Mouse (Mus musculus) liver, adult 2 months (tissue): Measurements from ENCODE around the gene Nell2. TPM values are rescaled to one million over a fixed set of nuclear protein-coding genes. Genes with fewer than 3 reads are reported as not detected.

Experiments
- DNase-seq: peaks from one replicate; pipeline ENCODE4 v3.0.0-alpha.2; 2011; ENCODE audit warnings: low read depth, low spot score; ENCODE audit errors: extremely low read depth
- H3K27ac ChIP-seq: fragments of 200-500 bp; replicated peaks from 2 replicates; pipeline ENCODE4 v1.5.1; 2012; ENCODE audit warnings: low read depth, mild to moderate bottlenecking, control low read depth, inconsistent platforms, low read length; ENCODE audit not compliant: insufficient read depth
- H3K27me3 ChIP-seq: fragments of 200-500 bp; 2 replicates; pipeline ENCODE4 v1.6.1; 2012; ENCODE audit warnings: mild to moderate bottlenecking, moderate library complexity, low read length, inconsistent platforms; ENCODE audit not compliant: control insufficient read depth, insufficient read depth
- H3K36me3 ChIP-seq: fragments of 200-500 bp; 2 replicates; pipeline ENCODE4 v1.6.1; 2012; ENCODE audit warnings: low read length, inconsistent platforms; ENCODE audit not compliant: control insufficient read depth, insufficient read depth
- H3K4me1 ChIP-seq: fragments of 200-500 bp; 2 replicates; pipeline ENCODE4 v1.6.1; 2011; ENCODE audit warnings: low read length; ENCODE audit not compliant: control insufficient read depth, insufficient read depth
- H3K4me3 ChIP-seq: fragments of 200-500 bp; 2 replicates; pipeline ENCODE4 v1.5.1; 2011; ENCODE audit warnings: low read depth, mild to moderate bottlenecking, control low read depth, low read length, moderate library complexity; ENCODE audit not compliant: insufficient read depth
- H3K79me2 ChIP-seq: fragments of 200-500 bp; 2 replicates; pipeline ENCODE4 v1.6.1; 2012; ENCODE audit warnings: inconsistent platforms, mild to moderate bottlenecking, low read length, moderate library complexity; ENCODE audit not compliant: control insufficient read depth, insufficient read depth
- H3K9ac ChIP-seq: fragments of 200-500 bp; 2 replicates; pipeline ENCODE4 v1.6.1; 2012; ENCODE audit warnings: low read depth, mild to moderate bottlenecking, control low read depth, inconsistent platforms, low read length
- CTCF ChIP-seq: fragments of 200-500 bp; IDR thresholded peaks from 2 replicates; pipeline ENCODE4 v1.5.1; 2011; ENCODE audit warnings: low read depth, low read length, control low read depth
- POLR2A ChIP-seq: fragments of 200-500 bp; IDR thresholded peaks from 2 replicates; pipeline ENCODE4 v1.6.1; 2011; ENCODE audit warnings: low read length, control low read depth; ENCODE audit not compliant: insufficient read depth; ENCODE audit errors: extremely low read depth
- WGBS: fragments of 180-500 bp; shearing (Covaris S2); methylation state at CpG from one replicate; pipeline ENCODE4 v1.1.7; 2018; 5-methylcytosine and 5-hydroxymethylcytosine counted together
- polyA plus RNA-seq: library from polyadenylated mRNA; depleted of rRNA; stranded (reverse); fragments of >200 nt; gene quantifications from 2 replicates; pipeline ENCODE4 v1.2.3, GENCODE M21; 2012; rRNA removed
- total RNA-seq: library from RNA; depleted of rRNA; stranded (reverse); fragments of >200 nt; gene quantifications from 2 replicates; pipeline ENCODE4 v1.2.3, GENCODE M21; 2014; rRNA removed

Gene Nell2
- total and polyA plus RNA-seq, 2 experiments, result not detected

DNA sequence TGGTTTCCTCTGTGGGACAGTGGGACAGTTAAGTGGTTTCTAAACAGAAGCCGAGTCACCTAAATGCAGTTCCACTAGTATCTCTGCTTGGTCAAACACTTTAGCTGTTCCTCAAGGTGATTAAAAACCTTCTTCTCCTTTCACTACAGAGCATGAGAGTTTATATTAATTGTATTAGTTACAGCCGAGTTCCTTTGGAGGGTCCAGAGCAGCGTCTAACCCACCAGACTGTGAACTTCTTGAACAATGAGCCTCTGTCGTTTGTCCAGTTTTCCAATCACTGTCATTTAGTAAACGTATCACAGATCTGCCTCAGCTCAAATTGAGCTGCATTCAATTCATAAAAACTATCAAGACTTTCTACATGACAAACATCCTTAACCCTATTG, 498.9 kb downstream of the Nell2 start:
- no peaks in the 10 kb centered on the region for H3K36me3 ChIP-seq
- no peak for DNase-seq
- 80% methylated on average over 5 of the region's 5 CpGs for WGBS
- no peak overlapping the region for H3K9ac ChIP-seq
- H3K27me3 ChIP-seq, result no peaks in the 10 kb centered on the region
- no peak overlapping the region for H3K4me3 ChIP-seq
- no peak overlapping the region for H3K27ac ChIP-seq
- no peaks in the 10 kb centered on the region for H3K4me1 ChIP-seq
- TF ChIP-seq CTCF (no peak), POLR2A (no peak)
- H3K79me2 ChIP-seq, result no peaks in the 10 kb centered on the region

GRCm38 (mm10) chr15:95028862-95029486, 499.4 kb downstream of the Nell2 start:
- Histone ChIP-seq H3K9ac (no peak overlapping the region), H3K79me2 (no peaks in the 10 kb centered on the region), H3K36me3 (no peaks in the 10 kb centered on the region), H3K4me1 (no peaks in the 10 kb centered on the region), H3K27ac (no peak overlapping the region), H3K4me3 (no peak overlapping the region), H3K27me3 (no peaks in the 10 kb centered on the region)
- DNase-seq, result no peak
- TF ChIP-seq POLR2A, result no peak
- TF ChIP-seq CTCF, result no peak
- 87% methylated on average over 13 of the region's 13 CpGs for WGBS

Other genes with a start within 250 kb of the Nell2 start
- gene Dbx2, start 127.4 kb upstream of the Nell2 start, total RNA-seq, result not detected in 2 replicates
- gene Dbx2, start 127.4 kb upstream of the Nell2 start, polyA plus RNA-seq, result not detected in 2 replicates